Mouse (Mus musculus) left cerebral cortex, postnatal 14 days (tissue): ENCODE measurements around the gene Ror1. TPM values are rescaled to one million over a fixed set of nuclear protein-coding genes. Genes with fewer than 3 reads are reported as not detected.

Experiments
- DNase-seq, 2 experiments: peaks; one replicate each; pipeline ENCODE4 v3.0.0; 2021 to 2022; ENCODE audit warnings: low spot score in 2 of 2, mixed read lengths in 1 of 2
- intact Hi-C: fragments of 180-260 bp; cut with DNase I; formaldehyde crosslinking; loops from one replicate; pipeline ENCODE4 v1.15.1; 2025
- long read RNA-seq, 2 experiments: library from polyadenylated mRNA; stranded (forward); transcript quantifications; one replicate each; pipeline ENCODE4 v2.0.0; 2021
- total RNA-seq, 2 experiments: library from RNA; stranded (reverse); gene quantifications; 2 replicates each; pipeline ENCODE4 v1.2.3; 2021

Gene Ror1
- 1 to 10 TPM; 1.0 to 1.2 TPM for total RNA-seq
- long read RNA-seq, experiment 1, partial matches to known transcripts = 0 of 1 reads
- long read RNA-seq, experiment 1, other reads (novel, unspliced or antisense) = 1 of 1 reads
- long read RNA-seq, experiment 2, partial matches to known transcripts = 0 of 1 reads
- long read RNA-seq, experiment 2, other reads (novel, unspliced or antisense) = 1 of 1 reads

DNA sequence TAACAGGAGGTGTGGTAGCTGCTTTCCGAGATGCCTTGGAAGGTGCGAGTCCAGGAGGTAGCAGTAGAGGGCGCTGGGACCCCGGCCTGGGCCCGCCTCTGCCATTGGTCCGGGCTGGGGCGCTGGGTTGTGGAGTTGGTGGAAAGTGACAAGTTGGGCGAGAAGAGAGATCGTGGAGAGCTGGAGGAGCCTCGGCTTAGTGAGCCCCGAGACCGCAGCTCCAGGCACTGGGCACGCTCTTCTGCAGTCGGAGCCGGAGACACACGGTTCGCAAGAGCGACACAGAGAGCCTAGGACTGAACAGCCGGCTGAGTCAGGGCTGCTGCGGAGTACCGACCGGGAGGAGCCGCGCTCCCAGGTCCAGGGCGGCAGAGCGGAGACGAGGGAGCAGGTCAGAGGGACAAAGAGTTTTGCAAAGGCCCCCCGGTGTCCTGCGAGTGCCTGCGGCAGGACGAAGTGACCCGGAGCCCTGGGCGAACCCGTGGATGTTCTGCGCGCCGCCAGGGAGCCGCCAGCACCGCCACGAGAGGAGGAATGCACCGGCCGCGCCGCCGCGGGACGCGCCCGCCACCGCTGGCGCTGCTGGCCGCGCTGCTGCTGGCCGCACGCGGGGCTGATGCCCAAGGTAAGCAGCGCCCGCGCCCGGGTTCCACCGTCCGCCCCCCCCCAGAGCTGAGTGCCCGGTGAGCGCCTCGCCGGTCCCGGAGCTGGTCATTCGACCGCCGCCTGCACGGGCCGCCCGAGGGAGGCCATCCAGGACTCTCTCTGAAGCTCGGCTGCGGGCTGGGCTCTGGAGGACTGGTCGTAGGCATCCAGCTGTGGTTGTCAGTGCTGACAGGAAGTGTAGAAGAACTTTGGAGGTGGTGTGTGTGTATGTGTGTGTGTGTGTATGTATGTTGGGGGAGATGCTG is at the start of gene Ror1:
Gene Ror1 (plus strand): TSS at position 107 of the 911 bp plus-strand sequence.
- peak; percentile 76 to 88 for DNase-seq
- intact Hi-C loops = loop anchor here (2.0 to 5.0 kb wide), 3 partner anchors 65 to 436 kb away; no protein-coding TSS in a partner anchor

DNA sequence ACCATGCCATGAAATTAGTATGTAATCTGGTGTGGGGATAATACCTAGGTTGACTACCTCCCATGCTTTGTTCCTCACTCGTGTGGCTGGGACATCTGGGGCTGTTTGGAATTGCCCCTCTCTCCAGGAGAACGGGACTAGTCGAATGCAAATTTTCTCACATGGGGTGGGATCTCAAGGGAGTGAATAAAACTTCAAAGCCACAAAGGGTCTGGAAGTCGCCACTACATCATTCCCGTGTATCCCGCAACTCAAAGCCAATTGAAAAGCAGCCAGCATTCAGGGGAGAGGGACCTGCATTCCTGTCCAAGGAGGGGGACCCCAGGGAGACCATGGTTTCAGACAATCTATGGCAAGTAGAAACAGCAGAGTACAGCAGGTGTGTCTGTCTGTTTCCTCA is 48.5 kb upstream of the Ror1 start:
- intact Hi-C loops = no loop called here
- DNase-seq = no peak

- DNase-seq = no peak
- intact Hi-C loops = no loop called here
These were observed 47.1 kb upstream of the Ror1 start for GRCm38 (mm10) chr4:100048351-100048950.

GRCm38 (mm10) chr4:100051767-100052166 is 43.8 kb upstream of the Ror1 start:
- no peak for DNase-seq
- intact Hi-C loops = no loop called here

DNA sequence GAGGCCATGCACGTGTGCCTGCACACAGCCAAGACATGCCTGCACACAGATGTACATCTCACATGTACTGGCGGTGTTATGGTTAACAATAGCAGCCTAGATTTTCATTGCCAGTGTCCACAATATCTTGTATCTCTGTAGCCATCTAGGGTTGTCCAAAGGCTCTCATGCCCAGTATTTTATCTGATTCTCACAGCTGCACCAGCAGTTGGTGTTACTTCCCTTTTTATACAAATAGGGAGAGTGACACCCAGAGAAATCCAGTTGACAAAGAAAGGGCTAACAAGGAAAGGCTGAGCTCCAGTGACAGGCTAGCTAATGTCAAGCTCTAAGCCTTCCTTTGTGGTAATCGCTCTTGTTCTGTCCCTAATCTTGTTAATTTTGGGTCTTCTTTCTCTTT is 43.3 kb upstream of the Ror1 start:
- no peak for DNase-seq

GRCm38 (mm10) chr4:100056046-100056445 is 39.5 kb upstream of the Ror1 start:
- DNase-seq = no peak
- intact Hi-C loops = no loop called here

More for the DNA sequence above, 43.3 kb upstream of the Ror1 start:
- intact Hi-C loops = no loop called here

DNA sequence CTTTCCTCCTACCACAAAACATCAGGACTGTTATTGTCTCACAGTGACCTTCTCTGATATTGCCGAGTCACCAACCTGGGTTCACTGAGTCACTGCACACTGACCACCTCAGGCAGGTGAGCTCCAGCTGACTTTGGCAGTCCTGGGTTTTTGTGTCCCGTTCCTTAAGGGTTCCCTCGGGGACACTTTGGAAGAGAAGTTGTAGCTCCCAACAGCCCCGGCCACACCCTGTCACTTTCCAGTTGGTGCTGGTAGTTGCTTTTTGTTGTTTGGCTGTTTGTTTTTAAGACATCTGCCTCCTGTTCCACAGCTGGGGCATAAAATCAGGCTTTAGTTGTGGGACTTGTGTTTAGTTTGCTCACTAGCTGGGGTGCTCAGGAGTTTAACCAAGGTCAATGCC is 39.1 kb upstream of the Ror1 start:
- intact Hi-C loops = no loop called here
- DNase-seq = no peak

DNA sequence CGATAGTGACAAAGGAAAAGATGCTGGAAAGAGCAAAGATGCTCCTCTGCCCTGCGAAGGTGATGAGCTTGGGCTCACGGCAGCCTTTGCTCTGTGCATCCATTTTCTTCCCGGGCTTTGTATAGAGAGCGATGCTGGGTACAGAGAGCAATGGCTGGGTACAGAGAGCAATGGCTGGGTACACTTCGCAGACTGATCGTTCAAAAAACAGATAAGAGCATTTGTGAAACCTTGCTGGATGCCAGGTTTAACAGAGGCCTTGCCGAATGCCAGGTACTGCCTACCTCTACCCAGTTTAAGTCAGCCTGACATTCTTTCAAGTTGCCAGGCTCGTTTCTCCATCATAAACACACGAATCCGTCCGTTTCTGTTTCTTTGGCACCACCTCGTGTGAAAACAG is 38.2 kb upstream of the Ror1 start:
- intact Hi-C loops = no loop called here

GRCm38 (mm10) chr4:100058631-100059030 is 37.0 kb upstream of the Ror1 start:
- intact Hi-C loops = no loop called here
- DNase-seq = no peak

More for the DNA sequence above, 38.2 kb upstream of the Ror1 start:
- no peak for DNase-seq

GRCm38 (mm10) chr4:100059811-100060210 is 35.8 kb upstream of the Ror1 start:
- DNase-seq = no peak
- intact Hi-C loops = no loop called here

GRCm38 (mm10) chr4:100061396-100062066 is 34.1 kb upstream of the Ror1 start:
- intact Hi-C loops = no loop called here
- no peak for DNase-seq

GRCm38 (mm10) chr4:100065686-100066085 is 29.9 kb upstream of the Ror1 start:
- no peak for DNase-seq
- intact Hi-C loops = no loop called here

- DNase-seq = no peak
- intact Hi-C loops = no loop called here
These were observed 25.5 kb upstream of the Ror1 start for GRCm38 (mm10) chr4:100070101-100070500.

GRCm38 (mm10) chr4:100096596-100097181 is 1.1 kb downstream of the Ror1 start:
- peak in 1 of 2 experiments; percentile 12 for DNase-seq
- intact Hi-C loops = loop anchor here (5.0 kb wide), 1 partner anchor 436 kb away; no protein-coding TSS in a partner anchor

DNA sequence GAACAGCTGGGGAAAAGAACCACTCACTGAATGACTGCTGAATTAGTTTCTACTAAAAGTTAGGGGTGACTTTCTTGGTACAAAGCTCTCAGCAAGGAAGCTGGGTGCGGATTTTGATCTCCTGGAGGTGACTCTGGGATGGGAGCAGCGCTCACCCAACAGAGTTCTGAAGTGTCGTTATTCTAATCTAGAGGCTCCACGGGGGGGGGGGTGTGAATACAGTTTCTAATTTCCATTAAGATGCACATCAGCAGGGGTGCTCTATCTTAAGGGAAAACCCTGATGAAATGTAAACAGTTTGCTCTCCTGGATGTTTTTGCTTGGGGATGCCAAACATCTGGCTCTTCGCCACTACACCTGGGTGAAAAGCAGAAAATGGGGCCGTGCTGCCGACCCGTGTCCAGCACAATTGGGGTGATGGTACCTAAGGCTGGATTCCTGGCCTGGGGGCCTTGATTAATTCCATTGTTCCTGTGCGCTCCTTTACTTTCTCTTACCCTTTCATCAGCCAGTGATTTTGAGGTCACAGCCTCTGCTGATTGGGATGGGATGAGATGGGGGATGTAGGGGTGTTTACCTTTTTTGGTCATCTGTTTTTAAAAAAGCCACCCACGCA is 1.9 kb downstream of the Ror1 start:
- intact Hi-C loops = loop anchor here (5.0 kb wide), 1 partner anchor 435 kb away; no protein-coding TSS in a partner anchor

GRCm38 (mm10) chr4:100101066-100101820 is 5.7 kb downstream of the Ror1 start:
- intact Hi-C loops = no loop called here
- no peak for DNase-seq

More for the DNA sequence above, 1.9 kb downstream of the Ror1 start:
- no peak for DNase-seq

DNA sequence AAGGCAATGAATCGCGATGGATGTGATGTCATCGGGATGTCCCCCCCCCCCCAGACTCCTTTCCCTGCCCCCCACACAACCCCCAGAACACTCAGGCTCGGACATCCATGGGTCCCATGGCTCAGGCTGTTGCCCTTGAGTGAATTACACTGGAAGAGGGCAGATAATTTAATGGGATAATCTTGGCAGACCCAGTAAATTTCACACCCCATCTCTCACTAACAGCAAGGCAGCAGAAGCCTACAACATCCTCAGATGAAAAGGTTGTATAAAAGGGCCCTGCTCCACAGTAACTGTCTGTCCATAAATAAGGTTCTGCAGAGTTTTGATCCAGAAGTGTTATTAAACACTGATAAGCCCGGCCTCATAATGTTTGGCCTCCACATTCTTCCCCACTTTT is 6.3 kb downstream of the Ror1 start:
- intact Hi-C loops = no loop called here
- DNase-seq = no peak

DNA sequence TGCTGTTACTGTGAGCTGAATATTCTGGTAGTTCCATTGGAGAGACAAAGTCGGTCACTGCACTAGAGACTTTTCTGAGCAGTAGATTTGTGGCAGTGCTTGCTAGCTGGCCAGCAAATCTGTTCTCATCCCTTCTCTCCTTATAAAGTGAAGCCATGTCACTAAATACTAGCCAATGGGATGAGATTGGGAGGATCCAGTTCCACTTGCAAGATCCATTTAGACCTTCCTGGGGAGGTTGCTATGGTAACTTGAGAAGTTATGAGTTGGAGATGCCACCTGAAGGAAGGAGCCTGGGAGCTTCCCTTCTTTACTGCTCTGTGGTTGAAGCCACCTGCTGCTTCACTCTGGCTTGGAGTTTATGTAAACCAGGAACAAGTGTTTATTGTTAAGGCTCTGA is 8.7 kb downstream of the Ror1 start:
- intact Hi-C loops = no loop called here
- no peak for DNase-seq
